Mouse (Mus musculus) heart, postnatal 14 days (tissue): Measurements from ENCODE around the gene Lrrc4c. TPM values are rescaled to one million over a fixed set of nuclear protein-coding genes. Genes with fewer than 3 reads are reported as not detected.

ENCODE experiments used
- DNase-seq, 2 experiments: peaks; one replicate each; pipeline ENCODE4 v3.0.0; 2021 to 2022
- intact Hi-C: fragments of 180-260 bp; cut with DNase I; formaldehyde crosslinking; loops from one replicate; pipeline ENCODE4 v1.15.1; 2025
- total RNA-seq, 2 experiments: library from RNA; stranded (reverse); gene quantifications; 2 replicates each; pipeline ENCODE4 v1.2.3; 2021

The Lrrc4c gene
- total RNA-seq, 2 experiments from 2014 or later = 0.32 to 0.45 TPM

DNA sequence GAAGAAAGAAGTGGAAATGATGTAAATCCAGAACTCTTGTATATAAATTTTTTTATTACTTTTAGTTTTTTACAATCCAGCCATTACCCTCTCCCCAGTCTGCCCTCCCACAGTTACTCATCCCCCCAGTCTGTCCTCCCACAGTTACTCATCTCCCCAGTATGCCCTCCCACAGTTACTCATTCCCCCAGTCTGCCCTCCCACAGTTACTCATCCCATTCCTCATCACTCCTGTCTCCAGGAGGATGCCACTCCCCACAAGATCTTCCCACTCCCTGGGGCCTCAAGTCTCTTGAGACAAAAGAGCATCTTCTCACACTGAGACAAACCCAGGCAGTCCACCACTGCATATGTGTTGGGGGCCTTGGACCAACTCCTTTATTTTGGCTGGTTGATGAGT is 1119.8 kb downstream of the Lrrc4c start:
- intact Hi-C loops = no loop called here
- no peak for DNase-seq

DNA sequence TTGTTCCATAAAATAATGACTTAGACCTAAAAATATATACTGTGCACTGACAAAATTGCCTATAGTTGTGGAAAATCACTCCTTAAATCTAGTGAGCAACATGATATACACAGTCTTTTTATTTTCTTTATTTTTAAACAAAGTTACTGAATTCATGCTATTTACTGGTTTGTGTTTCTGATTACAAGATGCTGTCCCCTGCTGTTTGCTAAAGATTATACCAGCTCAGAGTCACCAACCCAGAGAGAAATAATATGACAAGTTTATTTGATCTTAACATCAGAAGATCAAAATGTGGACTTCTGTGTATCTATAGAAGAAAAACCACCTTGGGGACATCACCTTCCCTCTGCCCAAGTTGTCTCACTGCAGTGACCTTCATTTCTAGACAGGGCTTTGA is 1145.6 kb downstream of the Lrrc4c start:
- intact Hi-C loops = no loop called here
- DNase-seq = no peak

DNA sequence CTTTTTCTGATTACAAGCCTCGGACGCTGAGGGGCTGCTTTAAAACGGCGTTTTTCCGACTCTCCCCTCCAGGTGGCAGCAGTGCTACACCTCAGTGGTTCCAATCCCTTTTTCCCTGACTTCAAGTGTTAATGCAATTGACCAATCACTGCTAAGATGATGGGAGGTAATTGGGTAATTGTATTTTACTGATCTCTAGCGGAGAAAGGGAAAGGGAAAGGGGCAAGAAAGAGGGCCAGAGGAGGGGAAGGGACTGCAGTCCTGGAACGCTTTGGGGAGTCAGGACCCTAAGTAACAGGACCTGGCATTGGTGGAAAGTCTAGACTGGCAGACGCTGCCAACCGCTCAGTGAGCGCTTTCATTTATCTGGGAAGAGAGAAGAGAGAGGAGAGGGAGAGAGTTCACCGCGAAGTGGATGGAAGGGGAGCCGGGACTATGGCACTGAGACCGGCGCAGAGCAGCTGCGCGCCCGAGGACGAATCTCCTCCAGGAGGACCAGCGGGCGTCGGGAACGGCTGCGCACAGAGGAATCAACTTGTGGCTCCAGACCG is 1148.3 kb downstream of the Lrrc4c start:
- DNase-seq = peak; percentile 72 to 81
- intact Hi-C loops = no loop called here

DNA sequence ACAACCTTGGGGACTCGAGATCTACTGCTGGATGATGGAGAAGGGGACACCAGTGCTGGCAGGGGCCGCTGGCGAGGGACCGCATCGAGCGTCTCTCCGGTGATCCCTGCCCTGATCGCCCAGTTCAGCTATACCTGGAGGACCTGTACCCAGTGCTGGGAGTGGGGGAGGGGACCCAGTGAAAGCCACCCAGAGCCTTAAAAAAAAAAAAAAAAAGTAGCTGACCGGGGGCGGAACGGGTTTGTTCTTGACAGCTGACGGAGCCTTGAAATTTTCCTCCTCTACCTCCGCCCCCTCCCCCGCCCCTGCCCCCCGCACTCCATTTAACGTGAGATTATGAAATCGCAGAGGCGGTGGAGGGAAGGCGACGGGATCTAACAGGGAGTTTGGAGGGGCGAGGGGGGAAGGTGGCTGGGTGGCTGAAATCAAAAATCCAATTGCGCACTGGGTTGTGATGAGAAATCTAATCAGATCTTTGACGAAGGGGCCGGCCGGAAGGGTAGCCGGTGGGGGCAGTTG is 1149.1 kb downstream of the Lrrc4c start:
- peak; percentile 4 to 5 for DNase-seq
- intact Hi-C loops = no loop called here

DNA sequence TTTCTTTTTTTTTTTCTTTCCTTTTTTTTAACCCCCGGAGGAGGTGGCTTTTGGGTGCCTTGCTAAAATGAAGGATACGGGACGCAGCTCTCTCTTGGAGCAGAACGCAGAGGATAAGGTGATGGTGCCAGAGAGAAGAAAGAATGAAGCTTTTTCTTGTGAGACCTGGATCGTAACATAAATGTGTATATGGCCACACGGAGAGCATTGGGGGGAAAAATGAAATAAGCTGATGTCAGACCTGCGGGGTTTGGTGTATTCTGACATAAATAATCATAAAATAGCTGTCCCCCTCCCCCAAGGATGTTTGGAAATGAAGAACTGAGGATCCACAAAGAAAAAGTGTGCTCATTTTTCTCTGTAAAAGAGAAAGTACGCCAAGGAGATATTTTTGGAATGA is 1149.7 kb downstream of the Lrrc4c start:
- no peak for DNase-seq

DNA sequence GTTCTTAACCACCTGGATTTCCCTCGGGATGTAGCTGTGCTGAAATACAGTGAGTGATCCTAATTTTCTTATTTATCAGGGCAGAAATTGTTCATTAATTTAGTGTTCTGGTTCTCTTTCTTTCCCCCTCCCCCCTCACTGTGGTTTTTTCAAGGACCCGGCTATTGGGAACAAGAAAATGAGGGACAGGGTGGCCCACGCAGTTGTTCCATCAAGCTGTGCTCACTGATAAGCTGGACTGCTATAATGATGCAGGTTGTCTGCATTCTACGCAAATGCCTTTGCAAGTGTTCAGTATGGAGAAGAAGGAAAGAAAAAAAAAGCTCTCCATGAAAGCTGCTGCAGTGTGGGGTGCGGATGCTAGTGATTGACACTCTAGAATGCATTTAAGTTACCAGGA is 1150.4 kb downstream of the Lrrc4c start:
- no peak for DNase-seq
- intact Hi-C loops = no loop called here

More for the DNA sequence above, 1149.7 kb downstream of the Lrrc4c start:
- intact Hi-C loops = no loop called here

DNA sequence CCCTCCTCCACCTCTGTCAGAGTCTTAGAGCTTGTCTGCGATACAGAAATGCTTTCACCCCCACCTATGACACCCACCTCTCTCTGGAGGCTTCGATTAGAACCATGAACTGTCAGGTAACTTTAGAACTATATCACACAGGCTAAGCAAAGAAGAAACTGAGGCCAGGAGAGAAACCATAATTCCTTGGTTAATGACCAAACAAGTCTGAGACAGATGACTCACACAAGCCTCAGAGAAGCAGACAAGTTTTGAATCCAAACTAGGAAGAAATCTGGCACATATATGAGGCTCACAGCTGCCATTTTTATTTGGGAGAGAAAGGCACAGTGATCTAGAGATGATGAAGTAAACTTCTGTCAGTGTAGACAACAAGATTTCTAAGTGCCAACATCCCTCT is 1151.4 kb downstream of the Lrrc4c start:
- DNase-seq = no peak
- intact Hi-C loops = no loop called here

DNA sequence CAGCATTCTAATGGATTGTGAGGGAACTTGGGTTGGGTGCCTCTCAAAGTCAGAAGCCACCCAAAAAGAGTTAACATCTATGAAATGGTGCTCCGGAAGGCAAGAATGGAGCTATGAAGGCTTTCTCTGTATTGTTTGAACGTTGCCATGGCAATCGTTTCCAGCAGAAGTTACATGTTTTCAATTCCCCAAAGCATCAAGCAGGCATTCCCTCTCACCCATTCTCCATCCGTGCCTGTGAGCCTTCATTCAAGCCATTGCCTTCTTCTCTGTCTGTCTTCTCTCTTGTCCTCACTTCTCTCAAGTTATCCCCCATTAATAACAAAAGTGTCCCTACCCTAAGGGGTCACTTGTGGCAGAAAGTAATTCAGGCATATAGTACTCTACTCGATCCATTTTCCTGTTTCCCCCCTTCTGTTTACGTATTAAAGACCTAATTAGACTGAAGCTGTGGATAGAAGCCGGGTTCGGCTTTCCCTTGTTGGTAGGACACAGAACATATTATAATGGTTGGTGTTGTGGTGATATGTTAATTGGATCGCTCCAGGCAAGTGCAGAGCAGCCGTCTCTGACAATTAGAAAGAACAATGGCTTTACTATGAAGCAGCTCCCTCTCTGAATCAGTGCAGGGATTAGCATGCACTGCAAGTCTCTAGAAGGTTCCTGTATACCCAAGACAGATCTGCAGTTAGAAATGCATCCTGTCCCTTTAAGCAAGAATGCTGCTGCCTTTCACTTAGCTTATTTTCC is 1160.4 kb downstream of the Lrrc4c start:
- DNase-seq = no peak
- intact Hi-C loops = no loop called here

DNA sequence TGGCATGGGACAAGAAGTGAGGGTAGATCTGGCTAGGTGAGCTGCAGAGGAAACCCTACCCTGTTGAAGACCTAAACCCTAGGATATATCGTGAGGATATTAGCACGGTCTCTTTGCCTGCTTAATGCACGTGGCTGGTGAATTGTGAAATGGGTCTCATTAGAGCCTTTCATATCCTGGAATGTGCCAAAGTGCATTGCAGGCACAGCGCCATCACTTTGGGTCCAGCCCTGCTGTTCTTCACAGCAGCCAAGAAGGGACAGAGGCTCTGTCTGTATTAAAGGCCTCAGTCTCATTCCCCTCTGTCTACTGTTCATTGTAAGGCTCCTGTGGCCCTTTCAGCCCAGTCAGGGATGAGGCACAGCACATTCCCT is 1160.9 kb downstream of the Lrrc4c start:
- intact Hi-C loops = no loop called here
- no peak for DNase-seq

DNA sequence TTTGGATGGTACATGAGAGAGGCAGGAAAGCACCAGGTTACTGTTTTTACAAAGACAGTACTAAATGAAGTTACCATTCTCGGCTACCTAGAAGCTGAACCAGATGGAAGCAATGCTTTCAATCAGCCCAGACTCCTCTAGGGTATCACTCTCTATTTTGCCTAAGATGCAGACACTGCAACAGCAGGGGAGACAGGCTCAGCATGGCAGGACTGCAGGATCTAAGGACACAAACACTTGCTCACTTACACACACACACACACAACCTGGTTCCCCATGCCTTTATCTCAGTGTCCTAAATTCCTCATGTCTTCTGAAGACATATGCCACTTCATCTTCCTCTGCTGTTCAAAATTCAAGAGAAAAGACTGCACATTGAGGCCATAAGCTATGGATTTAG is 1167.0 kb downstream of the Lrrc4c start:
- no peak for DNase-seq
- intact Hi-C loops = no loop called here

DNA sequence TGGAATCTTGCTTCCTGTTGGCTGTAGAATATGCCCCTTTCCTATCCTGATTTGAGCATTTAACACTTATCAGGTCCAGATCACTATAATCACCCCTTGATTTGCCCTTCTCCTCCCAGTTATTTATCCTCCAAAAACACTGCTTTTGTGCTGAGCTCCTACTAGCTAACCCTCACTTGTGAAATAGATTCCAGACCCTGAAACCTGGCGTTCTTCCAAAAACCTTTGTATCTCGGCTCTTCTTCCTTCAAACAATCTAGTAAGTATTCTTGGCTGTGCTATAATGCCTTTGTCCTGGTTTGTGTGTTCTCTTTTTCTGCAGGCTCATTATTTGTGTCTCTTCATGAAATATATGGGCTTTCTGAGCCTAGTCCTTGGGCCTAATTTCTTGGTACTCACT is 1167.6 kb downstream of the Lrrc4c start:
- intact Hi-C loops = no loop called here
- no peak for DNase-seq

DNA sequence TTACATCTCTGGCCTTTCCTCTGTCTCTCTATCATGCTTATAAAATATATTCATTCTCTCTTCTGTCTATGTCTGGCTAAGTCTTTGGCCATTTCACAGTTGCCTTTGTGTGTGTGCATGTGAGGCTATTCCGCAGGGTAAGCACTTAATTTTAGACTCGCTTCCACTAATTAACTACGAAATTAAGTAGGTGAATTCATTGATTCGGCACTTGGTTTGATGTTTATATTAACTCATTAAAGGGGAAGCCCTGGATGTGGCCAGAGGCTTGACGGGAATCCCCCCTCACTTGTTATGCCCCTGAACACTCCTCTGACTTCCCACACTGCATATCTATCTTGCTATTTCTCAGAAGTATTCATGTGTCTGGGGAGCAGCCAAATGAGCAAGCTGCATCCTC is 1169.6 kb downstream of the Lrrc4c start:
- no peak for DNase-seq
- intact Hi-C loops = no loop called here

DNA sequence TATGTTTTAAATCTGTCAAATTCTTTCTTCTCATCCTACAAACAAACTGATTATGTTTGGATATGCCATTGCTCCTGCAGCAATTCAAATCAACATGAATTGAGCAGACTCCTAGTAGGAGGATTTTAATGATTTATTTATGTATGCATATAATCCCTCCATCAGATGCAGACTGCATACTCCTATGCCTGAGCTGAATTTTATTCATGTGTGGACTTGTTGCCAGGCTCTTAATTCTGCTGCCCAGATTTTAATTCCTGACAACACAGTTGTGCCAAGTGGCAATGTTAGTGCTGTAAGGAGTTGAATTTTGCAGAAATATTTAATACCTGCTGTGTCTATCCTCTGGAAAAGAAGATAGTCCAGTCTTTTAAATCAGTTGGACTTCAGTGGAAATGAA is 1179.1 kb downstream of the Lrrc4c start:
- no peak for DNase-seq
- intact Hi-C loops = no loop called here

DNA sequence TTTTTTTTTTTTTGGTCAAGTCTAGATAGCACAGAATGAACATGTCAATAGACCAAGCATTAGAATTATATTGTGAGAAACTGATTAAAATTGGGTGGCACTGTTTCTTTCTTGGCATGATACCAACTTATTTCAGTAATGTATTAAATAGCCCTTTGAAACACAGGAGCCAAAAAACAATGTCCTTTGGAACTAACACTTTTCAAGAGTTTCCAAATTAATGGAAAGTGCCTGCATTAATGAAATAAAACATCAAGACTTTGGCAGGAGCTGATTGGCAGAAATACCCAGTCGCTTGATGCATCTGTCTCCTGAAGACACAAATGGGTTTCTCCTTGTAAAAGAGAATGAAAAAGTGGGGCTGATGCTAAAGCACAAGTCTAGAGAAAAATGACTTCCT is 1184.5 kb downstream of the Lrrc4c start:
- intact Hi-C loops = no loop called here
- DNase-seq = no peak

DNA sequence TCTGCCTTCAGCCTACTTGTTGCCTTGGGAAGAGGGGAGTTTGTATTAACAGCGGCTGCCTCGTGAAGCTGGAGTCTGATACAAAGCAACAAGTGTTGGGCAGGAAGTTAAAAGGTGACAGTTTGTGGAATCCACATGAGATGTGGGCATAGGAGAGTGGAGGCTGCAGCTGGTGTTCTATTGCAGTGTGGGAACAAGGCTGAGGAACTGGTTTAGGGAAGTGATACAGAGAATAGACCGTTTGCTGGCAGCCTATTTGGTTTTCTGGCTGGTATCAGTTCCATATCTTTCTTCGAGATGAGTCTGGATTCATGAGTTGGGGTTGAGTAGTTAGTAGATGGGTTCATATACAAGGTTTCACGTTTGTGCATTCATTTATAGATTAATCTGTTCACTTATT is 1186.9 kb downstream of the Lrrc4c start:
- no peak for DNase-seq
- intact Hi-C loops = no loop called here

DNA sequence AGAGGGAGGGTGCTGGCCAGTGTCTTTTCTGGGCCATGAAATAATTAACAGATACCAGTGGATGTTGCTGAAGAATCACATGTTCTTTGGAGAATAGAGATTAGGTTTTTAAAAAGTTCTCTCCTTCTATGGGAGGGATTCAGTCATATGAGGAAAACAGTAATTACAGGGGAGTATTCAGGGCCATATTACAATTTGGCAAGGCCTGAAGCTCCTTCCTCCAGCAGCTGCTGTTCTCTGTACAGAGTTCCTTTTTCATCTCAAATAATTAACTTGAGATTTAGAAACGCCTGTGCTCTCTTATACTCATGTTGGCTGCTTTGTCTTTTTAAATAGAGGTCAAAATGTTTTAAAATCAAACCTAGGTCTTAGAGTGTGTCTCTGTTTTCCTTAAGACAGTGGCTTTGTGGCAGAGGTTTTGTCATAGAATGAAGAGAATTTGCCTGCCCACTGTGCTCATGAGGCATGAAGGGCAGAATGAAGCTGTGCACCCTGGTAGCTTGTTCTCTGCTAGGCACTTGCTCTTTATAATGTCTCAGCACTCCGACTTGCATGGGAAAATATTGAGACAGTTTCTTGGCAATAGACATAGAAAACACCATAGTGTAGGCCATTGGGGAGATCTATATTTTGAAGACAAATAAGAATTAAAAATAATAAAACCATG is 1206.4 kb downstream of the Lrrc4c start:
- intact Hi-C loops = no loop called here
- no peak for DNase-seq

DNA sequence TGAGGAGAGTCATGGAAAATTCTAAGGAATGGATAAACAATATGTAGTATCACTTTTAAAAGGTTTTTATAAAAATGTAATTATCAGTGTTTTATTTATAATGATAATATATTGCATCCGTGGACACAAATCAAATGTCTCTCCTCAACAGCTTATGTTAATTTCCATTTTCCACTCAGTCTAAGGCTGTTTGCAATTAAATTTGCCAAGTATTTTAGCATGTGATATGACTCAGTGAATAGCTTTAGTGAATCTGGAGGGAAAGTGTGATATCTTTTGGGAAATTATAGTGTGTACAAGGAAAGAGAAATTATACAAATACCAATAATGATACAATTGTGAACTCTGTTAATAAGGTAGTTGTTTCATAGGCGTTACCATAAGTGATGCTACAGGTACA is 1207.1 kb downstream of the Lrrc4c start:
- no peak for DNase-seq
- intact Hi-C loops = no loop called here

DNA sequence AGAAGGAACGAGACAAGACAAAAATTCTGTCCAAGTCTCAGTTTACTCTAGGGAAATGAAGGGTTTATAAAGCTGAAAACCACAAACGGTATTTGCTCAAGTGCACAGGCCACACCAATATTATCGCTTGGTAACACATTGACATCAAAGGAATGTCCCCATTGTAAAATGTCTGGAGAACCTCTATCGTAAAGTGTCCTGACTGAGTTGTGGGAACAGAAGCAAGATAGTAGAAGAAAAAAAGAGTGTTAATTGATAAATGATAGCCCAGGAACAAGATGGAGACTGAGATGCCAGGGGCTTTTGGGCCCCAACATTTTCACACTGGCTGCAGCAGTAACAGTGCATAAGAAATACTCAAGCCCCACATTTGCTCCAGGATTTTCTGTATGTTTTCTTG is 1212.7 kb downstream of the Lrrc4c start:
- no peak for DNase-seq
- intact Hi-C loops = no loop called here

DNA sequence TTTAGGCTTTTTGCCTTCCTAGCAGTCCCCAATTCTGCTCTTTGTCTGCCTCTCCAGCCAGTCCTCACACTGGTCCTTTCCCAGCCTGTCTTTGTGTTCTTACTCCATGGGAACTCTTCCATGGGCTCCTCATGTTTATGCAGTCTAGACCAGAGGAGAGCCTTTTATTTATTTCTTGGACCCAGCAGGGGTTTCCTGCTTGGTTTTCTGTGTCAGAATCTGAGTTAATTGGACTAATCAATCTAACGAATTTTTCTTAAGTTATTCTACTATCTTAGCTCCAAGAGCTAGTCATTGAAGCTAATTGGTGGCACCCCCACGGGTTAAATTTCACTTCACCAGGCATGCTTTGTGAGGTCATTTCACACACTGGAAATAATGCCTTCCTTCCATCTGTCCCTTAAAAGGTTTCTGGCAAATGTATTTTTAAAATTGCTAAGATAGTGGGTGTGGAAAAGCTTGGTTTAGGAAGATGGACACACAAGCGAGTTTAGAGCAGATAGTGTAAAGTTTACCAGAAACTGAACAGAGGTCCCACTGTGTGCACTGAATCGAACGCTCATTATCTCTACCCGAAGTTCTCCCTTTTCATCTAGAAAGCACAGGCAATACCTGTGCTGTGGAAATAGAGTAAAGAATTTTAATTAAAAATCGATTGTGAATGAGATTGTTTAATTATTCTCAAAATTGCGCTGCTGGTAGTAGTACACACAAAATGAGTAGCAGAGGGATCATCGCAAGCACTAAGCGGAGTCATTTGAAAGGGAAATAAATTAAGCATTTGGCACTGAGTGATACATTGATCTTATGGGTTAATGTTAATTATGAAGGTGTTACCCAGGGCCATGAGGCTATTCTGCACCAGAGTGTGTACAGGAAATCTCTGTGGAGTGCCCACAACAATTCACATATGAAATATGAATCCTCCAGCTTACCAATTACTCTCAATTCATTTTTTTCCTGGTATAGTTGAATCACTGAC is 1226.0 kb downstream of the Lrrc4c start:
- intact Hi-C loops = no loop called here
- DNase-seq = no peak

DNA sequence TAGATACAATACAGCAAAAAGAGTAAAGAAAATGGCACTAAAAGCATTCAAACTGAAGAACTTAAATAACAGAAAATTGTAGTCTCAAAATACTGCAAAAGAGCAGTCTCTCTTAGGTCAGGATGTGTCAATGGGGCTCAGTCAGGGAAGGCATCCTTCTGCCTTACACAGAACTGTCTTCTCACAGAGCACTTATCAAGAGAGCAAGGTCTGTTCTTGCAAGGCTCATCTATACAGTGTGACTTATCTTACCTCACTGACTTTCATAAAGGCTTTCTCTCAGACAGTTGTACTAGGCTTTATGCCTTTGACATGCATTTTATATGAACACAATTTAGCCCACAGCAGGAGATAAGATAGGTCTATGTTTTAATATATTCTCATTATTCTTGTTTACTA is 1226.7 kb downstream of the Lrrc4c start:
- no peak for DNase-seq
- intact Hi-C loops = no loop called here

DNA sequence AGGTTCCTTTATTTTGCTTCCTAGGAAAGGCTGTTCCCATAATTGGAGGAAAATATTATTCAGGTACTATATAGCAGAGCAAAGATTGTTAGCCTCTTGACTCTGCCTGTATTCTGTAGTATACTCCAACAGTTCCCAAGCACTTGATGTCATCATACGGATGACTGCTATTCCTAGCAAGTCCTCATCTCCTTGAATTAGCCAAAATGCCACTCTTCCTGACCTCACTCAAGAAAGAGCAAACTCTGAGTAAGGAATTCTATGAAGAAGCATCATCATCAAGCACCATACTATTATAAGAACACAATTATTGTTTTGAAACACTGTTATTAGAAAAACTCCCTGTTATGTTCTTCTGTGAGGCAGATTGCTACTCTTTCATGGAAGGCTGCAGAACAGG is 1228.0 kb downstream of the Lrrc4c start:
- DNase-seq = no peak
- intact Hi-C loops = no loop called here
